Mouse (Mus musculus): ENCODE results near the gene Hnrnpk. TPM values are rescaled to one million over a fixed set of nuclear protein-coding genes. Genes with fewer than 3 reads are reported as not detected.
"Not testable (repeated sequence)": the region's sequence is repeated elsewhere in the genome, so short reads cannot be mapped to it uniquely, and the experiment has no call there.

The Hnrnpk gene
- polyA plus RNA-seq, 1 experiment from 2014 or later, result 2,341 TPM

- no peaks in the 10 kb centered on the region for H3K4me1 ChIP-seq
- no peak overlapping the region for H3K4me2 ChIP-seq
- no peaks in the 10 kb centered on the region for H3K27me3 ChIP-seq
- H3K9me3 ChIP-seq, result 0 out of 2 replicates have a peak, but pooled peaks cover 5% of the 10 kb centered on the region
- no peak overlapping the region for H3K4me3 ChIP-seq (replicated peaks)
- H3K27ac ChIP-seq, result no peak overlapping the region
- no peak overlapping the region for H3K9ac ChIP-seq
- WGBS, result 90% methylated on average over 6 of the region's 6 CpGs
- peaks cover 15% of the 10 kb centered on the region for H3K36me3 ChIP-seq (replicated peaks)
- no peak for ATAC-seq (ENCODE audit: low FRiP score)
Measured at GRCm38 (mm10) chr13:58415374-58415773, 12.2 kb upstream of the Hnrnpk start.

DNA sequence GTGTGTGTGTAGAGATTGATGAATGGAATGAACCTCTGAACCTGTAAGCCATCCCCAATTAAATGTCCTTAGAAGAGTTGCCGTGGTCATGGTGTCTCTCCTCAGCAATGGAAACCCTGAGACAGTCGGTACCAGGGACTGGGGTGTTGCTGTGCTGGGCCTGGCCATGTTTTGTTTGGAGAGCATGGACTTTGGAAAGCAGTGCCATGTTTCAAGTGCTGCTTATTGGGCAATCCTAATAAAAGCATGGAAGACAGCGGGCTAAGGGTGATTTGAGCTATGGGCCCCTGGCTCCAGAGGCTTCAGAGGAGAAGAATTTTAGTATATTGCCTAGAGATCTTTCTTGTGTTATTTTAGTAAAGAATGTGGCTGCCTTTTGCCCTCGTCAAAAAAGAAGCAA, 7.9 kb upstream of the Hnrnpk start:
- 94% methylated on average over 4 of the region's 4 CpGs for WGBS
- no peak overlapping the region for H3K4me2 ChIP-seq
- H3K36me3 ChIP-seq (replicated peaks), result peaks cover 17% of the 10 kb centered on the region
- H3K9ac ChIP-seq, result no peak overlapping the region
- ATAC-seq (ENCODE audit: low FRiP score), result no peak
- H3K9me3 ChIP-seq, result 0 out of 2 replicates have a peak, but pooled peaks cover 5% of the 10 kb centered on the region
- H3K4me3 ChIP-seq (replicated peaks), result no peak overlapping the region
- H3K27me3 ChIP-seq, result no peaks in the 10 kb centered on the region
- H3K27ac ChIP-seq, result no peak overlapping the region
- no peaks in the 10 kb centered on the region for H3K4me1 ChIP-seq

DNA sequence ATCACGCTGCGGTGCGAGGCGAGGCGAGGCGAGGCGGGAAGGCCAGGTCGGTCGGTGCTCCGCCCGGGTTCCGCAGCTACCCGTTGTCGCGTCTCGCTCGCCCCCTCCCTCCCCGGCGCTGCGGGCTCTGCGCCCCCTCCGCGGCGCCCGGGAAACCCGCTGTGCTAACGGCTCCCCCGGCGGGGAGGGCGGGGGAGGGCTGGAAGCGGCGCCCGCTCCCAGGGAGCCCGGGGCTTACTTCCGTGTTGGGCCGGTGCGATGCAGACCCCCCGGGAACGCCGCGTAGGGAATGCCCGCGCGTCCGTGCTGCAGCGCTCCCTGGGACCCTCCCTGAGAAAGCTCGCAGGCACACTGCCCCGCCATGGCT, 416 bp downstream of the Hnrnpk start:
- no peaks in the 10 kb centered on the region for H3K9me3 ChIP-seq
- H3K36me3 ChIP-seq (replicated peaks), result peaks cover 4% of the 10 kb centered on the region
- H3K27ac ChIP-seq, result peak overlapping the region; percentile 98
- under 1% methylated on average over 16 of the region's 48 CpGs for WGBS
- no peak; the same call in 1 of the 2 replicates for ATAC-seq (ENCODE audit: low FRiP score)
- H3K4me2 ChIP-seq, result peak overlapping the region; percentile 57
- peak overlapping the region; percentile 99 for H3K4me3 ChIP-seq (replicated peaks)
- H3K4me1 ChIP-seq, result peaks cover 6% of the 10 kb centered on the region
- H3K27me3 ChIP-seq, result no peaks in the 10 kb centered on the region
- H3K9ac ChIP-seq, result peak overlapping the region; percentile 99

DNA sequence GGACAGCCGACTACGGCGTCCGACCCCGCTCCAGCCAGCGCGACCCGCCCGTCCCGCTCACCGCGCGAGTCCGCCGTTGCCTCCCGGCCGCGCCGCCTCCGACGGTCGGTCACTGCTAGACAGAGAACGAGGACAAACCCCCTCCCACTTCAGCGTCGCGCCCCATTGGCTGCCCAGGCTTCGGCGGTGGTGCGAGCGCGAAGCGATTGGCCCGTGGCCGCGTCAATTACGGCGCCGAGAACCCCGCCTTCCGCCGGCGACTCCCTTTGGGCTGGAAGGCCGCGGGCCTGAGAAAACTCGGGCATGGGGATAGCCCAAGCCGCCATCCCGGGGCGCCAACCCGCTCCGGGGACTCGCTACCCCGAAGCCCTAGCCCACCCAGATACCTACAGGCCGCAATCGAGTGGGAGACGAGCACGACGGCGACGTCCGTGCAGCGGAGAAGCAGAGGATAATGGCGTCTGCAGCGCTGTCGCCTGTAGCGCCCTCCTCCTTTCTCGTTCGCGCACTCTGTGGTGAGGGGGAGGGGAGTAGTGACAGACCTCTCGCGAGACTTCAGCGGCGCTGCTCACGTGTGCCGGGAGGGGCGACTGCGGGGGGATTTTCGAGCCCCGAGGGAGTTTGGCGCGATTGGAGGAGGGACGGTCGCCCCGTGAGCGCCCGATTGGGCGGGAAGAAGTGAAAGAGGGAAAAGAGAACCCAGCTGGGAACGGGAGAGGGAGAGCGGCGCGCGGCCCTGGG, 970 bp downstream of the Hnrnpk start, which contains the start of gene Rmi1:
Rmi1 (plus strand) TSS at position 246 of the 741 bp plus-strand sequence.
- Histone ChIP-seq H3K27me3 (no peaks in the 10 kb centered on the region), H3K4me3 (replicated peaks) (peak within 1 kb of the TSS; percentile 99), H3K4me1 (peaks cover 6% of the 10 kb centered on the region), H3K36me3 (replicated peaks) (peaks cover 10% of the 10 kb centered on the region), H3K9ac (peak within 1 kb of the TSS; percentile 99), H3K9me3 (no peaks in the 10 kb centered on the region), H3K27ac (peak within 1 kb of the TSS; percentile 98), H3K4me2 (peak within 1 kb of the TSS; percentile 62)
- ATAC-seq (ENCODE audit: low FRiP score), result peak; percentile 95
- under 1% methylated on average over 86 of the region's 91 CpGs for WGBS

DNA sequence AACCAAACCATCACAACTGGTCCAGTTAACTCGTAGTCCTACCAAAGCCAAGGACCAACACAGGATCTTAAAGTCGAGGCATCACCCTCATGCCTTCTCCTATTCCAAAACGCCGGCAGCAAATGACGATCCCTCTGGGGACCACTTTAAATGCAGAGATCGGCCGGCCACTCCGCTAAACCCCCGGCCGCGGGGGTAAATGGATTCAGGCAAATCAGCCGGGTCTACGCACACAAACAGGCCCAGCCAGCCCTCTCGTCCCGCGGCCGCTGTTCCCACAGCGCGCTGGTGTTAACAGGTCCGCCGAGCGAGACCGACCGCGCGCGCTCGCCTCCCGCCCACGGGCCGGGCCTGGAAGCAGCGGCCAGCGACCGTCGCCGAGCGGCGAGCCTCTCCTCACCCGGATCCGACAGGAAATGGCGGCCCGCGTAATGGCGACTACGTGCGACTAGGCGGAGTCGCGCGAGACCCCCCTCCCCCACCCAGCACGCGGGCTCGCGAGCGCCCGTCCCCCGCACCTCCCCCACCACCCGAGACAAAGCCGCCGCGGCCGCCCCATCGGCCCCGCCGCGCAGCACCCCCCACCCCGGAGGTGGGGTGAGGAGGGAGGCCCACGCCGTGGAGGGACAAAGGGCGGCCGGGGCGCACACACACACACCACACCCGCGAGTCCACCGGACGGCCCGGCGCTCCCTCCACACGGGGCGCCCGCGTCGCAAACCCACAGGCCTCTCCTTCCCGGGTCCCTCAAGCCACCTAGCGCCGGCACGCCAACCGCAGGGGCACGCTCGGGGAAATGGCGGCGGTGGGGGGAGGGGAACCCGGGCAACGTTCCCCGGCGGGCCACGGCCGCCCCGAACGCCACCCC, 1.8 kb downstream of the Hnrnpk start:
- under 1% methylated on average over 97 of the region's 100 CpGs for WGBS
- H3K36me3 ChIP-seq (replicated peaks), result peaks cover 17% of the 10 kb centered on the region
- no peaks in the 10 kb centered on the region for H3K27me3 ChIP-seq
- peak; percentile 56 for ATAC-seq (ENCODE audit: low FRiP score)
- peak overlapping the region; percentile 62 for H3K4me2 ChIP-seq
- H3K9me3 ChIP-seq, result no peaks in the 10 kb centered on the region
- H3K27ac ChIP-seq, result peak overlapping the region; percentile 98
- H3K4me3 ChIP-seq (replicated peaks), result peak overlapping the region; percentile 99
- H3K4me1 ChIP-seq, result peaks cover 6% of the 10 kb centered on the region
- H3K9ac ChIP-seq, result peak overlapping the region; percentile 99

DNA sequence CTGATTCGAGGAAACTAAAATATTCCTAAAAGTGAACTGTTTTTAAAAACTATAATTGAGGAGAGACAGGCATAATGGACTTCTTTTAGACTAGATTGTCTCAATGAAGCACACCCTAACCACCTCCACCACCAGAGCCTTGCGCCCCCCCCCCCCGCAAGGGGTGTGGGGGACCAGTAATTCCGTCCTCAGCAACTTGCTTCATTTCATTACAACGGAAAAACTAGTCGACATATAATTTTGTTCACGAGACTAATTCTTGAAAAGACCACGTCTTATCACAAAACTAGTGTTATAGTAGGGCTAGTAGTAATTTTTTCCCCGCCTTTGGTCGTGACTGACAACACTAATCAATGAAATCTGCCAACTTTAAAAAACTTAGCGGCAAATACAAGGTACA, 2.6 kb downstream of the Hnrnpk start:
- peaks cover 6% of the 10 kb centered on the region for H3K4me1 ChIP-seq
- 1% methylated on average over 11 of the region's 11 CpGs for WGBS
- H3K9me3 ChIP-seq, result no peaks in the 10 kb centered on the region
- peak overlapping the region; percentile 99 for H3K4me3 ChIP-seq (replicated peaks)
- no peak overlapping the region for H3K27ac ChIP-seq
- no peak for ATAC-seq (ENCODE audit: low FRiP score)
- peaks cover 25% of the 10 kb centered on the region for H3K36me3 ChIP-seq (replicated peaks)
- peak overlapping the region; percentile 62 for H3K4me2 ChIP-seq
- no peaks in the 10 kb centered on the region for H3K27me3 ChIP-seq
- H3K9ac ChIP-seq, result peak overlapping the region; percentile 99

GRCm38 (mm10) chr13:58397651-58398050, 5.5 kb downstream of the Hnrnpk start:
- WGBS, result 90% methylated on average over 13 of the region's 13 CpGs
- H3K4me3 ChIP-seq (replicated peaks), result no peak overlapping the region
- peaks cover 48% of the 10 kb centered on the region for H3K36me3 ChIP-seq (replicated peaks)
- no peaks in the 10 kb centered on the region for H3K9me3 ChIP-seq
- H3K9ac ChIP-seq, result no peak overlapping the region
- peaks cover 6% of the 10 kb centered on the region for H3K4me1 ChIP-seq
- H3K27ac ChIP-seq, result no peak overlapping the region
- H3K4me2 ChIP-seq, result no peak overlapping the region
- ATAC-seq (ENCODE audit: low FRiP score), result no peak
- no peaks in the 10 kb centered on the region for H3K27me3 ChIP-seq

DNA sequence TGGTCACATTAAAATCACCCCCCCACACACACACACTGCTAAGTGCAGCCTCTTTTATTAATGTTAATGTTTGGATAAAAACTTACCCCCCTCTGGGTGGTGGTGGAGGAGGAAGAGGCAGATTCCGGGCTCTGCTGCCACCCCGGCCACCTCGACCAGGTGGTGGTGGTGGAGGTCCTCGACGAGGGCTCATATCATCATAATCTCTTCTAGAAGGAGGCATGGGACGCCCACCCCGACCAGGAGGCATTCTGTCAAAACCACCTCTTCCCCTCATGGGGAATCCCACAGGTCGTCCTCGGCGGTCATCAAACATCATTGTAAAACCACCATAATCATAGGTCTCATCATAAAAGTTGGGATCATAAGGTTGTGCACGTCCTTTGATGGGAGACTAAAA, 8.8 kb downstream of the Hnrnpk start:
- peaks cover 67% of the 10 kb centered on the region for H3K36me3 ChIP-seq (replicated peaks)
- H3K27me3 ChIP-seq; H3K9me3 ChIP-seq; H3K27ac ChIP-seq; H3K4me3 ChIP-seq (replicated peaks); H3K9ac ChIP-seq; H3K4me1 ChIP-seq; ATAC-seq (ENCODE audit: low FRiP score); H3K4me2 ChIP-seq: not testable (repeated sequence)
- WGBS, result 85% methylated on average over 11 of the region's 11 CpGs

- H3K4me2 ChIP-seq, result no peak overlapping the region
- H3K4me3 ChIP-seq (replicated peaks), result no peak overlapping the region
- no peak overlapping the region for H3K27ac ChIP-seq
- H3K27me3 ChIP-seq, result no peaks in the 10 kb centered on the region
- H3K4me1 ChIP-seq, result peaks cover 5% of the 10 kb centered on the region
- no peak overlapping the region for H3K9ac ChIP-seq
- WGBS, result 77% methylated on average over 2 of the region's 2 CpGs
- no peaks in the 10 kb centered on the region for H3K9me3 ChIP-seq
- H3K36me3 ChIP-seq (replicated peaks), result peaks cover 31% of the 10 kb centered on the region
- no peak for ATAC-seq (ENCODE audit: low FRiP score)
Measured at GRCm38 (mm10) chr13:58389324-58389951, 13.7 kb downstream of the Hnrnpk start.

DNA sequence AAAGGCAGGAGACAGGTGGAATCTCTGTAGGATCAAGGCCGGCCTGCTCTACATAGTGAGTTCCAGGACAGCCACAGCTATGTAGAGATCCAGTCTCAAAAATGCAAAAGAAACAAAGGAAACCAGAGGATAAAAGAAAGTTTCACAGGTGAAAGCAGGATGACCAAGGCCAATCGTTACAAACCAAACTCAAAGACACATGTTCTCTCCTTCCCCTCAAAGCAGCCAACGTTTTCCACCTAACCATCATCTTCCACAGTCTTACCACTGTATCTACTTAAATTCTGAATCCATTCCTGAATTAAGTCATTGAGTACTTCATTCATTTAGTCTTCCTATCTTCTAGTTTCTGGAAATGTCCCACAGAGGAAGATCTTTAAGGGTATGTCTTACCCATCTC, 14.8 kb downstream of the Hnrnpk start:
- H3K9me3 ChIP-seq, result no peaks in the 10 kb centered on the region
- no peak overlapping the region for H3K4me2 ChIP-seq
- H3K9ac ChIP-seq, result no peak overlapping the region
- WGBS, result 55% methylated on average over 3 of the region's 3 CpGs
- no peak for ATAC-seq (ENCODE audit: low FRiP score)
- H3K4me1 ChIP-seq, result peaks cover 11% of the 10 kb centered on the region
- peaks cover 24% of the 10 kb centered on the region for H3K36me3 ChIP-seq (replicated peaks)
- 0 out of 2 replicates have a peak overlapping the region, but pooled peaks have one; percentile 31 for H3K27ac ChIP-seq
- no peak overlapping the region for H3K4me3 ChIP-seq (replicated peaks)
- H3K27me3 ChIP-seq, result no peaks in the 10 kb centered on the region

DNA sequence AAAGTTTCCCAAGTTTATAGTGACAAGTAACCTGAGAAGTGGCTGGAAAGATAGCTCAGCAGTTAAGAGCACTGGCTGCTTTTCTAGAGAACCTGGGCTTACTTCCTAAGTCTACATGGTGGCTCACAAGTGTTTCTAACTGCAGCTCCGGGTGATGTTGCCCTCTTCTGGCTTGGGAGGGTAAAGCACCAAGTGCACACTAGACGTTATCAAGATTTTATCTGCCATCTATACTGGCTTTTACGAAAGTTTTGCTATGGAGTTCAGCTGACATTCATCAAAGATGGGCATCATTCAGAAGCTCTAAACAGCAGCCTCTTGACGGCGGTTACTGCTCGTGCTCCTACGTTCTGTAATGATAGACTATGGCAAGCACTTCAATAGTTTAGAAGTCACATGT, 15.2 kb downstream of the Hnrnpk start:
- no peaks in the 10 kb centered on the region for H3K27me3 ChIP-seq
- H3K9ac ChIP-seq, result no peak overlapping the region
- H3K36me3 ChIP-seq (replicated peaks), result peaks cover 24% of the 10 kb centered on the region
- peaks cover 11% of the 10 kb centered on the region for H3K4me1 ChIP-seq
- ATAC-seq (ENCODE audit: low FRiP score), result peak; percentile 27; the same call in 1 of the 2 replicates
- 21% methylated on average over 7 of the region's 7 CpGs for WGBS
- H3K4me2 ChIP-seq, result no peak overlapping the region
- no peak overlapping the region for H3K4me3 ChIP-seq (replicated peaks)
- H3K27ac ChIP-seq, result 0 out of 2 replicates have a peak overlapping the region, but pooled peaks have one; percentile 31
- H3K9me3 ChIP-seq, result no peaks in the 10 kb centered on the region

DNA sequence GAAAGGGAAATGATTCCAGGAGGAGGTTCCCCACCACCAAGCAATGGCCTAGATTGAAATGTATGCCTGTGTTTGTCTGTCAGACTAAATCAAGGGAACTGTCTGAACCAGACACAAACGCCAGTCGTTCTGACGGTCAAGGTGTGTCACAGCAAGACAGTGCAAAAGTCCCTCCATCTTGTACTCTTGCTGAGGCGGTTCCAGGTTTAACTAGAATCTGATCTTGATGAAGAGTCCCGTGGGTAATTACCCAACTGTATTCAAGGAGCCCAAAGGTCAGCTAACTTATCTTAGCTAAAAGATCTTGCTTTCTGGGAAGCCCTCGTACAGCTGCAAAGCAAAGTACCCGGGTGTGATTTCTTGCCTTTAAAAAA, 17.6 kb downstream of the Hnrnpk start:
- Histone ChIP-seq H3K4me3 (replicated peaks) (peak overlapping the region; percentile 85), H3K27me3 (no peaks in the 10 kb centered on the region), H3K9me3 (peaks cover 14% of the 10 kb centered on the region), H3K27ac (0 out of 2 replicates have a peak overlapping the region, but pooled peaks have one; percentile 5), H3K9ac (peak overlapping the region; percentile 75; the same call in 1 of the 2 replicates), H3K36me3 (replicated peaks) (peaks cover 35% of the 10 kb centered on the region), H3K4me1 (peaks cover 11% of the 10 kb centered on the region), H3K4me2 (peak overlapping the region; percentile 88)
- WGBS, result 87% methylated on average over 7 of the region's 7 CpGs
- ATAC-seq (ENCODE audit: low FRiP score), result no peak

All from forebrain, embryonic 12.5 days (tissue).